Mouse (Mus musculus): Measurements from ENCODE around the gene Nsun3.
"Not testable (repeated sequence)": the region's sequence is repeated elsewhere in the genome, so short reads cannot be mapped to it uniquely, and the experiment has no call there.

Gene Nsun3

GRCm38 (mm10) chr16:62753079-62753478, 33.5 kb downstream of the Nsun3 start:
- DNase-seq (ENCODE audit: low spot score in 2 of 2) = no peak

GRCm38 (mm10) chr16:62745875-62746274, 40.7 kb downstream of the Nsun3 start:
- no peak for DNase-seq (ENCODE audit: low spot score in 2 of 2)

- no peak for DNase-seq (ENCODE audit: low spot score in 2 of 2)
These were observed 52.3 kb downstream of the Nsun3 start for GRCm38 (mm10) chr16:62734359-62734758.

GRCm38 (mm10) chr16:62730291-62730690, 56.3 kb downstream of the Nsun3 start:
- DNase-seq (ENCODE audit: low spot score in 2 of 2) = no peak

DNA sequence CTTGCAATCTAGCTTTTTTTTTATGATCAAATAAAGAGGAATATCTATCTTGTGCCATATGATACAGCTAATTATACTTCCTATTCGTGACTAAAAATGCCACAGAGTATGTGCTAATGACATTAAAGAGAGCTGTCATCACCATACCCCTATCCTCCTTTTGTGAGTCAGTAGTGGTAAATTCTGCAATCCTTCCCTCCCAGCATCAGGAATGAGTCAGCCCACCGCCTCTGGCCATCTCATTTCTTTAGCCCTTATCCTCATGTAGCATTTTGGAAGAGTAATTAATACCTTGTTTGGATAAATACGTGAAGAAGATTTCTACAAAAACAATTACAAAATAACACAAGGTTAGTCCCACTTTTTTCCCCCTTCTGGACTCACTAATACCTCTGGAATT, 56.8 kb downstream of the Nsun3 start:
- no peak for DNase-seq (ENCODE audit: low spot score in 2 of 2)

GRCm38 (mm10) chr16:62718255-62718654, 68.4 kb downstream of the Nsun3 start:
- not testable (repeated sequence) for DNase-seq (ENCODE audit: low spot score in 2 of 2)

DNA sequence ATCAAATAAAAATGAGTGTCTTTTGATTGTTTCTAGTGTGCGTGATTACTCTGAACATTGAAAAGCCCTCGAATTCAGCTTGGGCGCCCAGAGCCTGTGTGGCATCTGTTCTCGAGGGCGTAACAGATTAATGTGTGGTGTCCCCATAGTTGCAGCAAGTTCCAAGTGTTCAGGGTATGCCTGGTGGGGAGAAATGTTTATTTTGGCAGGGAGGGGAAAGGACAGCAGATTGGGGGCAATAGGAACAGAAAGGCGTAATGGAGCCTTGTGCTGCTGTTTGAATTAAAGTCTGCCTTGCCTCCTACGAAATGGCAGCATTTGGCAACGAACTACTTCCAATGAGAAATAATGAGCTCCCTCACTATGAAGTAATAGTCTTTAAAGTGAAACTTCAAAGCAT, 96.2 kb downstream of the Nsun3 start:
- no peak for DNase-seq (ENCODE audit: low spot score in 2 of 2)

- no peak for DNase-seq (ENCODE audit: low spot score in 2 of 2)
These were observed 100.5 kb downstream of the Nsun3 start for GRCm38 (mm10) chr16:62686073-62686472.

DNA sequence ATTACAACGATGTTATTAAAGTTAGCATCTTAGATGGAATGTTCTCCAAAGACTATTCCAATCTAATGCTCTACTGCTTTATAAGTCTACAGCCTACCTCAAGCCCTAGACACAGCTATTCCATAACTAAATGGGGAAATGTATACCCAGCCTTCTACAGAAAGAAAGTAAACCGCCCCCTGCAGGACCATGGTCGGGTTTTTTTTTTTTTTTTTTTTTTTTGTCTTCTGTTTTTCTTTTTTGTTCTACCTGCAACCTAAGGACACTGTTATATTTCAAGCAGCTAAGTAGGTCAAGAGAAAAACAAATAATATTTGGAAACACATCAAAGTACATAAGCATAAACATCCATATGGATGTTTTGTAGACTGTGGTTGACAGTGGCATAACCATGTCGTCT, 101.1 kb downstream of the Nsun3 start:
- no peak for DNase-seq (ENCODE audit: low spot score in 2 of 2)
